Mouse (Mus musculus) brain, embryonic 18.5 days (tissue): Measurements from ENCODE around the gene Thap8.

Experiments used
- DNase-seq: peaks from one replicate; pipeline ENCODE4 v3.0.0-alpha.2; 2012; ENCODE audit warnings: low read depth, low spot score

Gene Thap8

GRCm38 (mm10) chr7:30286701-30287410 lies 7.0 kb downstream of the Thap8 start:
- DNase-seq = no peak

- no peak for DNase-seq
These were observed 8.2 kb downstream of the Thap8 start for GRCm38 (mm10) chr7:30288046-30288445.

DNA sequence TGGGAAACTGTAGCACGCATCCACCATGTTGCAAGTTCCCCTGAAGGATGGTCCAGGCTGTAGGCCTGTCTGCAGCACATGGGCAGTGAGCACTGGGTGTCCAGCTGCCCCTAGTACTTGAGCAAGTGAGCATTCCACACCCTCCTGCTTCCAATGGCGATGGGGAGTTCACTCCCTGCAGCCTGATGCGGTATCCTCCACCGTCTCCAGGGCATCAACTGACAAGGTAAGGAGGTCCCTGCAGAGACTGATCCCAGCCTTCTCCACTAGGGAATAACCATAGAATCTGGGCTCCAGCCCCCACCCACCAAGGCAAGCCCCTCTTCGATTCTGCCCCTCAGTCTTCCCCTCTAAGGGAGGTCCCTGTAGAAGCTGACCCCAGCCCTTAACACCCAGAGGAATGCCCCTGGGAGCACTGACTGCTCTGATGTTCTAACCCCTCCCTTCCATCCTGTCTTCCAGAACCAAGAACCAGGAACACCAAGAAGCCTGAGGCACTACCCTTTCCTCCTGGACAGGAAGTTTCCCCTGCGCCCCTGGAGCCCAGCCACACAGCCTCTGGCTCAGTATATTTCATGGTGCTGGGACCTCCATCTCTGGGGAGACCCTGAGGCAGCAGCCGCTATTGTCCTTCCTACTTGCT lies 9.3 kb downstream of the Thap8 start:
- DNase-seq = no peak

DNA sequence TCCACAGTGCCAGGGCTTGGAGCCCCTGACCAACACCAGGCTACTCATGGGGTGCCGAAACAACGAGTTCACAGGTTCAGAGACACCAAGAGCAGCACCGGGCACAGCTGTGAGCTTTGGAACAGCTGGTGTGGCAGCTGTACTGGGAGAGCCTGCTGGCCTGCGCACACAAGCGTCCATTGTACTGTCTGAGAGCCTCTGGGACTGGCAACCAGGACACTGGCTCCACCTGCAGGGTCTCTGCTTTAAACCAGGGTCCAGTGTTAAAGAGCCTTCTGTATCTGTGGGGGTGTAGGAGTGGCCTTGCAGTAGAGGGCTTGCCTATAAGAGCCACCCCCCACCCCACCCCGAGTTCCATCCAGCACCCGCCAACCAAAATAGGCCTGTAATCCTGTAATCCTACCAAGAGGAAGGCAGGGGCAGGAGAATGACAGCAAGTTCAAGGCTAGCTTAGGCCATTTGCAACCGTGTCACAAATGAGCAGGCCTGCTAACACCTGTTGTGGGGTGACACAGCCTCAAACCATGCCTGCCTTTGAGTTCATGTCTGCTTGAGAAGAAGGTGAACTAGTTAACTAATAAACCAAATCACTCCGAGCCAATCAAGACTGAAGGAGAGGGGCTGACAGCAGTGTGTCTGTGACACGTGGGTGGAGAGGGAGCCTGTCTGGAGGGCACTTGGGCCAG lies 10.0 kb downstream of the Thap8 start:
- no peak for DNase-seq

- DNase-seq = peak; percentile 77
These were observed 11.6 kb downstream of the Thap8 start, which contains the start of gene Clip3 for GRCm38 (mm10) chr7:30291215-30292131. TSS of gene Clip3 (plus strand) at chr7:30291728.

- DNase-seq = no peak
These were observed 13.9 kb downstream of the Thap8 start for GRCm38 (mm10) chr7:30293795-30294194.

GRCm38 (mm10) chr7:30294296-30294695 lies 14.4 kb downstream of the Thap8 start:
- no peak for DNase-seq

DNA sequence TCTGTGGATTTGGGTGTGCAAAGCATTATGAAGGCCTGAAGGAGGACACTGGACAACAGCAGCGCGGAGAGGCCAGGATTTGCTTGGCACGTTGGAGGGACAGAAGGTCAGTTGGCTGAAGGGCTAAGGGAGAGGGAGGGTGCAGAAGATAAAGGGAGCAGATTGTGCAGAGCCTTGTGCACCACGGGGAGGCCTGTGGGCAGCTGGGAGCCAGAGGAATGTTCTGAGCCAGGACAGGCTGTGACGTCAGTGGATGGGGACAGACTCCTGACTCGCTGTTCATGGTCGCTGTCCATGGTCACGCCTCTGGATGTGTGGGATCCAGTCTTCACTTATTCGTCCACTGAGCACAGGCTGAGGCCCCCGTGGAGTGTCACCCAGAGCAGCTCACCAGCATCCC lies 15.2 kb downstream of the Thap8 start:
- no peak for DNase-seq

DNA sequence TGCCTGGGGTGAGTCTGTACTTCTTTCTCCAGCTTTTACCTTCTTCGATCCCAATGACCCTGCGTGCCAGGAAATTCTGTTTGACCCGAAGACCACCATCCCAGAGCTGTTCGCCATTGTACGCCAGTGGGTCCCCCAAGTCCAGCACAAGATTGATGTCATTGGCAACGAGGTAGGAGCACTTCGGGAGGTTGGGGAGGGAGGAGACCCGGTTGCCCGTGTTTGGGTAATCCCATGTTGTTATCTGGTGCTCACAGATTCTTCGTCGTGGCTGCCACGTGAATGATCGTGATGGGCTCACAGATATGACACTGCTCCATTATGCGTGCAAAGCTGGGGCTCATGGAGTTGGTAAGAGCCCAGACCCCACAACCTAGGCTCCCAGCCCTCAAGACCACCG lies 16.9 kb downstream of the Thap8 start:
- no peak for DNase-seq

DNA sequence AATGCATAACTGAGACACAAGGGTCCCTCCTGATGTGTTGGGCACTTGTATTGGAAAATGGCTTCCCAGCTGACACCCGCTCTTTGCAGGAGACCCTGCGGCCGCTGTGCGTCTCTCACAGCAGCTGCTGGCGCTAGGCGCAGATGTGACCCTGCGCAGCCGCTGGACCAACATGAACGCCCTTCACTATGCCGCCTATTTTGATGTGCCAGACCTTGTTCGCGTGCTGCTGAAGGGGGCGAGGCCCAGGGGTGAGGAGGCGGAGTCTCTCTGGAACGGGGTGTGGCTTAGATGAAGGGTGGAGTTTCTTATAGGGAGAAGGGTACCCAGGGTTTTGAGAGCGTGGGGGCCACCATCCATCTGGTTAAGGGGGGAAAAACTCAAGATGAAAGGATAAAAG lies 17.4 kb downstream of the Thap8 start:
- no peak for DNase-seq

DNA sequence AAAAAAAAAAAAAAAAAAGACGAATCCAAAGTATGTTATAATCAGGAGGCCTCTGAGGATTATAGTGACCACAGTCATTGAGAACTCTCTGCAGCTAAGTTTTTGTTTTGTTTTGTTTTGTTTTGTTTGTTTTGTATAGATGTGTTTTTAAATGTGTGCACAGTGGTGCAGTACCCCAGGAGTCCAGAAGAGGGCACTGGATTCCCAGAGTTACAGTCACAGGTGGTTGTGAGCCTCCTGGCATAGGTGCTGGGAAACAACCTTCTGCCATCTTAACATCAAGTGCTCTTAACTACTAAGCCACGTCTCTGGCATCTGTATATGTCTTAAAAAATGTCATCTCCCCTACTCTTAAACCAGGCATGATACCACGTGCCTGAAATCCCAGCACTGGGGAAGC lies 21.0 kb downstream of the Thap8 start:
- no peak for DNase-seq

- DNase-seq = no peak
These were observed 26.3 kb downstream of the Thap8 start for GRCm38 (mm10) chr7:30306083-30306779.

DNA sequence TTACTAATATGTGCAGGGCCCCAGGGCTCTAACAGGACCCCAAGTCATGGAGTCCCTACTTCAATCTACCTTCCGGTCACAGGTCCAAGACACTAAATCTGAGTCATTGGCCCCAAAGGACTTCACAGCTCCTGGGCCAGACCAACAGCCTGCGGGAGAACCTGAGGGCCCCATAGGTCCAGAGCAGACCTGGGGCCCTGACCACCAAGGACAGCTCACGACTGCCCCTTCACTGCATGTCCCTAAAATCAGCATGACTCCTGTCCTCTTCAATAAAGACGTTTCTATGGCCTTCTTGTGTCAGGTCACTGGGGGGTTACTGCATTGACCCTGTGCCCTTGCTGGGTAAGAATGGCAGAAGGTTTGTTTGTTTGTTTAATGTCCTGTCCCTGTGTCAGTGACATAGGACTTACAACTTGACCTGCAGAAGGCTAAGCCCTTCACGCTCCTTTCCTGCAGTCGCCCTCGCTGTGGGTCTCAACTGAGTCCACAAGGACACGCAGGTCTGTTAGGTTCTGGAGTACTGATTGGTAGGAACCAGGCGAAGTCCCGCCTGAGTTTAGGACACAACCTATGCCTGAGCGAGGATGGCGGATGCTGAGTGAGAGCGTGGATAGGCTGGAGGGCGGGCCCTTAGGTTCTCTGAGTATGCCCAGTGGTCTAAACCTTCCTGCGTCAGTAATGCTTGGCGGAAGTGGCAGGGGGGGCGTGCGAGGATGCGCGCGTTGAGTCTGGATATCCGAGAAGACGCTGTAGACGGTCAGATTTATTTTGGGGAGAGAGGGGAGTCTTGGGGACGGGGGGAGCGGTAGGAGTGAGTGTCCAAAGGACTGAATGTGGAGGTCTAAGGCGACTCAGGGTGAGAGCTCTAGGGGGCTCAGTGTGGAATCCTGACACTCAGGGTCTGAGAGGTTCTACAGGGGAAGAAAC lies 28.4 kb downstream of the Thap8 start, which contains the start of gene Alkbh6:
Gene Alkbh6 (plus strand): TSS at position 642 of the 930 bp plus-strand sequence.
- DNase-seq = peak; percentile 94

GRCm38 (mm10) chr7:30309395-30310129 lies 29.7 kb downstream of the Thap8 start:
- no peak for DNase-seq

DNA sequence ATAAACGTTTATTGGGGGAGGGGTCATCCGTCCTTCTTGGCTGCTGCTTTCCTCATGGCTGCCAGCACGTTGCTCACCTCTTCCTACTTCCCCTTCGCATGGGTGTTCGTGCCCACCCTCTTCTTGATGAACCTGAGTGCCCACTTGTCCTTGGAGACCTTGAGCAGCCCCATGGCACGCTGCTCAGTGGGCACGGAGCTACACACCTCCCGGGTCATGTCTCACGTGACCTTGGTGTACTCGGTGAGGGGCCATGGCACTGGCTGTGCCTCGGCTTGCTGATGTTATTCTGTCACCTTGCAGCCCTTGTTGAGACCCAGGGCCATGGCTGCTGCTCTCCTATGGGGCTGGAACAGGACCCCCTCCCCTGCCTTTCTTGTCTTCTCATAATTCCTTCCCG lies 30.2 kb downstream of the Thap8 start:
- DNase-seq = no peak

- DNase-seq = no peak
These were observed 33.9 kb downstream of the Thap8 start for GRCm38 (mm10) chr7:30313666-30314320.

GRCm38 (mm10) chr7:30314721-30315155 lies 34.8 kb downstream of the Thap8 start, which contains the start of gene Syne4:
TSS of gene Syne4 (plus strand) at chr7:30314807.
- DNase-seq = no peak
